Mouse (Mus musculus): ENCODE measurements at regions not wholly inside any gene's neighbourhood (a gene's known extent, or its start where the extent isn't known, plus 50 kb on each side); places are given as distances from the start of the nearest gene placed in this dataset.

- WGBS: 70% methylated on average over 12 of the region's 12 CpGs
- no peaks in the 10 kb centered on the region for H3K36me3 ChIP-seq (ENCODE audit: control insufficient read depth, insufficient read depth, low read length)
- H3K4me3 ChIP-seq (ENCODE audit: low read depth, low read length): no peak overlapping the region
- ATAC-seq (replicated peaks; ENCODE audit: low FRiP score) (no peak), DNase-seq (ENCODE audit: low spot score) (no peak)
- no peaks in the 10 kb centered on the region for H3K4me1 ChIP-seq (replicated peaks; ENCODE audit: control insufficient read depth, insufficient read depth, low read length)
- H3K27me3 ChIP-seq (replicated peaks; ENCODE audit: control insufficient read depth, insufficient read depth, low read length): no peaks in the 10 kb centered on the region
- H3K9me3 ChIP-seq (ENCODE audit: control insufficient read depth, low read length): no peaks in the 10 kb centered on the region
- no peak overlapping the region for H3K27ac ChIP-seq (ENCODE audit: low read depth, low read length)
- no peak overlapping the region for H3K4me2 ChIP-seq
- H3K9ac ChIP-seq (ENCODE audit: low read depth, low read length): no peak overlapping the region
These were observed 132.8 kb upstream of the Myocd start for GRCm38 (mm10) chr11:65402460-65403154.

- DNase-seq (ENCODE audit: low spot score) (no peak), ATAC-seq (replicated peaks; ENCODE audit: low FRiP score) (no peak)
- H3K27ac ChIP-seq (ENCODE audit: low read depth, low read length): no peak overlapping the region
- no peak overlapping the region for H3K4me2 ChIP-seq
- 77% methylated on average over 3 of the region's 3 CpGs for WGBS
- no peak overlapping the region for H3K4me3 ChIP-seq (ENCODE audit: low read depth, low read length)
- H3K9me3 ChIP-seq (ENCODE audit: control insufficient read depth, low read length): no peaks in the 10 kb centered on the region
- no peak overlapping the region for H3K9ac ChIP-seq (ENCODE audit: low read depth, low read length)
- H3K27me3 ChIP-seq (replicated peaks; ENCODE audit: control insufficient read depth, insufficient read depth, low read length): no peaks in the 10 kb centered on the region
- H3K36me3 ChIP-seq (ENCODE audit: control insufficient read depth, insufficient read depth, low read length): no peaks in the 10 kb centered on the region
- H3K4me1 ChIP-seq (replicated peaks; ENCODE audit: control insufficient read depth, insufficient read depth, low read length): no peaks in the 10 kb centered on the region
These were observed 119.4 kb upstream of the Myocd start for GRCm38 (mm10) chr11:65389238-65389637.

- ATAC-seq (replicated peaks; ENCODE audit: low FRiP score): no peak
- WGBS: 50% methylated on average over 14 of the region's 14 CpGs
These were observed 116.7 kb upstream of the Myocd start for GRCm38 (mm10) chr11:65386291-65387061.

GRCm38 (mm10) chr11:65375361-65375760, 105.6 kb upstream of the Myocd start:
- Histone ChIP-seq H3K9ac (ENCODE audit: low read depth, low read length) (no peak overlapping the region), H3K4me3 (ENCODE audit: low read depth, low read length) (no peak overlapping the region), H3K4me1 (replicated peaks; ENCODE audit: control insufficient read depth, insufficient read depth, low read length) (no peaks in the 10 kb centered on the region), H3K9me3 (ENCODE audit: control insufficient read depth, low read length) (no peaks in the 10 kb centered on the region), H3K36me3 (ENCODE audit: control insufficient read depth, insufficient read depth, low read length) (no peaks in the 10 kb centered on the region), H3K27ac (ENCODE audit: low read depth, low read length) (no peak overlapping the region), H3K4me2 (no peak overlapping the region), H3K27me3 (replicated peaks; ENCODE audit: control insufficient read depth, insufficient read depth, low read length) (no peaks in the 10 kb centered on the region)
- ATAC-seq (replicated peaks; ENCODE audit: low FRiP score): no peak
- no peak for DNase-seq (ENCODE audit: low spot score)
- 81% methylated on average over 5 of the region's 5 CpGs for WGBS

More at GRCm38 (mm10) chr11:65386291-65387061, 116.7 kb upstream of the Myocd start:
- Histone ChIP-seq H3K27me3 (replicated peaks; ENCODE audit: control insufficient read depth, insufficient read depth, low read length) (no peaks in the 10 kb centered on the region), H3K9ac (ENCODE audit: low read depth, low read length) (no peak overlapping the region), H3K4me1 (replicated peaks; ENCODE audit: control insufficient read depth, insufficient read depth, low read length) (no peaks in the 10 kb centered on the region), H3K27ac (ENCODE audit: low read depth, low read length) (no peak overlapping the region), H3K9me3 (ENCODE audit: control insufficient read depth, low read length) (no peaks in the 10 kb centered on the region), H3K4me2 (no peak overlapping the region), H3K4me3 (ENCODE audit: low read depth, low read length) (no peak overlapping the region), H3K36me3 (ENCODE audit: control insufficient read depth, insufficient read depth, low read length) (no peaks in the 10 kb centered on the region)
- DNase-seq (ENCODE audit: low spot score): no peak

- H3K36me3 ChIP-seq (ENCODE audit: control insufficient read depth, insufficient read depth, low read length): no peaks in the 10 kb centered on the region
- no peaks in the 10 kb centered on the region for H3K27me3 ChIP-seq (replicated peaks; ENCODE audit: control insufficient read depth, insufficient read depth, low read length)
- H3K4me1 ChIP-seq (replicated peaks; ENCODE audit: control insufficient read depth, insufficient read depth, low read length): no peaks in the 10 kb centered on the region
- DNase-seq (ENCODE audit: low spot score) (no peak), ATAC-seq (replicated peaks; ENCODE audit: low FRiP score) (no peak)
- WGBS: 84% methylated on average over 4 of the region's 4 CpGs
- H3K9ac ChIP-seq (ENCODE audit: low read depth, low read length): no peak overlapping the region
- H3K9me3 ChIP-seq (ENCODE audit: control insufficient read depth, low read length): no peaks in the 10 kb centered on the region
- H3K27ac ChIP-seq (ENCODE audit: low read depth, low read length): no peak overlapping the region
- no peak overlapping the region for H3K4me3 ChIP-seq (ENCODE audit: low read depth, low read length)
- H3K4me2 ChIP-seq: no peak overlapping the region
These were observed 103.3 kb upstream of the Myocd start for GRCm38 (mm10) chr11:65373136-65373535.

GRCm38 (mm10) chr11:65372309-65372811, 102.6 kb upstream of the Myocd start:
- Histone ChIP-seq H3K36me3 (ENCODE audit: control insufficient read depth, insufficient read depth, low read length) (no peaks in the 10 kb centered on the region), H3K4me3 (ENCODE audit: low read depth, low read length) (no peak overlapping the region), H3K27ac (ENCODE audit: low read depth, low read length) (no peak overlapping the region), H3K4me2 (no peak overlapping the region), H3K27me3 (replicated peaks; ENCODE audit: control insufficient read depth, insufficient read depth, low read length) (no peaks in the 10 kb centered on the region), H3K9me3 (ENCODE audit: control insufficient read depth, low read length) (no peaks in the 10 kb centered on the region), H3K9ac (ENCODE audit: low read depth, low read length) (no peak overlapping the region), H3K4me1 (replicated peaks; ENCODE audit: control insufficient read depth, insufficient read depth, low read length) (no peaks in the 10 kb centered on the region)
- no peak for DNase-seq (ENCODE audit: low spot score)
- 77% methylated on average over 9 of the region's 9 CpGs for WGBS
- no peak for ATAC-seq (replicated peaks; ENCODE audit: low FRiP score)

- Histone ChIP-seq H3K9ac (ENCODE audit: low read depth, low read length) (no peak overlapping the region), H3K4me2 (no peak overlapping the region), H3K4me3 (ENCODE audit: low read depth, low read length) (no peak overlapping the region), H3K4me1 (replicated peaks; ENCODE audit: control insufficient read depth, insufficient read depth, low read length) (no peaks in the 10 kb centered on the region), H3K36me3 (ENCODE audit: control insufficient read depth, insufficient read depth, low read length) (no peaks in the 10 kb centered on the region), H3K27me3 (replicated peaks; ENCODE audit: control insufficient read depth, insufficient read depth, low read length) (no peaks in the 10 kb centered on the region), H3K27ac (ENCODE audit: low read depth, low read length) (no peak overlapping the region), H3K9me3 (ENCODE audit: control insufficient read depth, low read length) (no peaks in the 10 kb centered on the region)
- DNase-seq (ENCODE audit: low spot score): no peak
- ATAC-seq (replicated peaks; ENCODE audit: low FRiP score): no peak
- 85% methylated on average over 5 of the region's 5 CpGs for WGBS
These were observed 98.0 kb upstream of the Myocd start for GRCm38 (mm10) chr11:65367825-65368224.

- Histone ChIP-seq H3K4me2 (no peak overlapping the region), H3K36me3 (ENCODE audit: control insufficient read depth, insufficient read depth, low read length) (no peaks in the 10 kb centered on the region), H3K27me3 (replicated peaks; ENCODE audit: control insufficient read depth, insufficient read depth, low read length) (no peaks in the 10 kb centered on the region), H3K4me1 (replicated peaks; ENCODE audit: control insufficient read depth, insufficient read depth, low read length) (no peaks in the 10 kb centered on the region), H3K4me3 (ENCODE audit: low read depth, low read length) (no peak overlapping the region), H3K9ac (ENCODE audit: low read depth, low read length) (no peak overlapping the region), H3K9me3 (ENCODE audit: control insufficient read depth, low read length) (no peaks in the 10 kb centered on the region), H3K27ac (ENCODE audit: low read depth, low read length) (no peak overlapping the region)
- DNase-seq (ENCODE audit: low spot score) (no peak), ATAC-seq (replicated peaks; ENCODE audit: low FRiP score) (no peak)
- 76% methylated on average over 8 of the region's 8 CpGs for WGBS
These were observed 97.0 kb upstream of the Myocd start for GRCm38 (mm10) chr11:65366677-65367370.
